Mouse (Mus musculus) embryonic fibroblast, embryonic 13.5 days (primary cell): ENCODE measurements around the gene Hnrnph1. TPM values are rescaled to one million over a fixed set of nuclear protein-coding genes. Genes with fewer than 3 reads are reported as not detected.

ENCODE experiments used
- H3K27ac ChIP-seq: 2 replicates; pipeline ENCODE4 v1.5.1; 2012; ENCODE audit warnings: low read length, control low read depth, inconsistent platforms; ENCODE audit not compliant: insufficient read depth
- H3K4me1 ChIP-seq: 2 replicates; pipeline ENCODE4 v1.6.1; 2011; ENCODE audit warnings: low read length; ENCODE audit not compliant: control insufficient read depth, insufficient read depth
- H3K4me3 ChIP-seq: 2 replicates; pipeline ENCODE4 v1.5.1; 2011; ENCODE audit warnings: mild to moderate bottlenecking, control low read depth, low read length; ENCODE audit not compliant: insufficient read depth
- CTCF ChIP-seq: IDR thresholded peaks from 2 replicates; pipeline ENCODE4 v1.5.1; 2011; ENCODE audit warnings: mild to moderate bottlenecking, control low read depth, low read length, moderate library complexity, borderline replicate concordance; ENCODE audit not compliant: insufficient read depth
- POLR2A ChIP-seq: IDR thresholded peaks from 2 replicates; pipeline ENCODE4 v1.6.1; 2011; ENCODE audit warnings: low read depth, mild to moderate bottlenecking, control low read depth, low read length, moderate library complexity
- polyA plus RNA-seq: library from polyadenylated mRNA; stranded (reverse); fragments of >200 nt; gene quantifications from 2 replicates; pipeline ENCODE4 v1.2.4, GENCODE M21; 2011; ENCODE audit warnings: low read depth; ENCODE audit not compliant: missing spikeins, insufficient read length

Gene Hnrnph1
- polyA plus RNA-seq, 1 experiment: 590 TPM

DNA sequence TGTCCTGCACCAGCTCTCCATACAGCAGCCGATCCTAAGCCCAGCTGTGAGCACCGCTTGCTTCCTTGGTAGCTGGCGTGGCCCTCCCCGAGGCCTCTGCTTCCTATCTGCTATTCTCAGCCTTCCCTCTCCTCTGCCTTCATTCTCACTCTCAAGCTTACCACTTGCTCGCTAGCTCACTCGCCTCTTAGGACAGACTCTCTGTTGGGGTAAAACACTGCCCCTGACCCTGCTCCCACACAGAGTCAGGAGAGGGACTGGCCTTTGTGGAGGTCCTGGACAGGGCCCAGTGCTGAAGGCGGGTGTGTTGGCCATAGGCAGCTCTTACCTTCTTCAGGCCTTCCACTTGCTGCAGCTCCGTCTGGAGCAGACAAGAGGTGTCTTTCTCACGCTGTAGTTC lies 20.5 kb downstream of the Hnrnph1 start:
- H3K4me1 ChIP-seq: no peaks in the 10 kb centered on the region
- no peak overlapping the region for H3K27ac ChIP-seq
- H3K4me3 ChIP-seq: no peak overlapping the region
- no peak for TF ChIP-seq CTCF
- no peak for TF ChIP-seq POLR2A

- no peak overlapping the region for H3K4me3 ChIP-seq
- no peak for TF ChIP-seq CTCF
- no peaks in the 10 kb centered on the region for H3K4me1 ChIP-seq
- no peak overlapping the region for H3K27ac ChIP-seq
These were observed 22.0 kb downstream of the Hnrnph1 start for GRCm38 (mm10) chr11:50398803-50399202.

DNA sequence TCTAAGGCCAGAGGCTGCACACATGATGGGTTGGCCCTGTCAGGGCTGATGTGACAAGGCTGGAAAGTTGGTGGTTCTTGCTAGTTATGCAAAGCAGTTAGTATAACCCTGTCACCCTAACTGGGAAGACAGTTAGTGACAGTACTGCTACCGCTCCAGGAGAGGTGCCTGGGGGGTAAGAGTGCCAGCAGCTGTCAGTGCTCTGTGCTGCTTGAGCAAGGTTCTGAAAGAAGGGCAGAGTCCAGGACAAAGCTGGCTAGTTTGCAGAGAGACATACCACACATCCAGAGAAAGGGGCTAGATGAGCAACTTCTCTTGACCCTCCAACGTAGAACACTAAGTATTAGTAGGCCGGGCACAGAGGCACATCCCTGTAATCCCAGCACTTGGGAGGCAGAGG lies 25.7 kb downstream of the Hnrnph1 start:
- no peak for TF ChIP-seq POLR2A
- TF ChIP-seq CTCF: no peak
- no peak overlapping the region for H3K4me3 ChIP-seq
- no peak overlapping the region for H3K27ac ChIP-seq
- no peaks in the 10 kb centered on the region for H3K4me1 ChIP-seq

DNA sequence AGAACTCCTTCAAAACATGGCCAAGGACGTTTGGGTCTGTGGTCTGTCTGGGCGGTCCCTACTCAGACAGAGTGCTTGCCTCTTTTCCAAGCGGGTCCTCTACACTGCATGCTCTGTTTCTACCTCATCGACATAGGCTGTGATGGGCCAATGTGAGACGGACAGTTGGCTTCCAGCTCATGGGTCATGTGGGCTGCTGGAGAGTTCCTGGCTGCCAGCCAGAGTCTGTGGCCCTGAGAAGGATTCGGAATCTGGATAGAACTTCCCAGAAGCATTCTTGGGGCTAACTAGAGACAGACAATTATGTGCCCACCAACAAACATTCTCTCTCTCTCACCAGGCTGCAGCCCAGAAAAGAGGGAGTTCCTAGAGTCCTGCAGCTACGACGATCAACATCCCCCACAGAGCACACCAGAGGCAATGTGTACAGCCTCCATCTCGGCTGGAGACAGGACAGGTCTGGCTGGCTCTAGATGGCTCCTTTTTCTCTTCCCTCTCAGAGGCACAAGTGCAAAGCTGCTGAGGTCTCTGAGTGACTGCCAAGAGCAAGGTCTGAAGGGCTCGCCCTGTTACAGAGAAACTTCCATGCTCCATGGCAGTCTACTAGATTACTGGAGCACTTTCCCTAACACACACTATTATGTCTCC lies 26.7 kb downstream of the Hnrnph1 start:
- Histone ChIP-seq H3K4me1 (no peaks in the 10 kb centered on the region), H3K4me3 (no peak overlapping the region), H3K27ac (no peak overlapping the region)
- no peak for TF ChIP-seq POLR2A
- TF ChIP-seq CTCF: no peak

DNA sequence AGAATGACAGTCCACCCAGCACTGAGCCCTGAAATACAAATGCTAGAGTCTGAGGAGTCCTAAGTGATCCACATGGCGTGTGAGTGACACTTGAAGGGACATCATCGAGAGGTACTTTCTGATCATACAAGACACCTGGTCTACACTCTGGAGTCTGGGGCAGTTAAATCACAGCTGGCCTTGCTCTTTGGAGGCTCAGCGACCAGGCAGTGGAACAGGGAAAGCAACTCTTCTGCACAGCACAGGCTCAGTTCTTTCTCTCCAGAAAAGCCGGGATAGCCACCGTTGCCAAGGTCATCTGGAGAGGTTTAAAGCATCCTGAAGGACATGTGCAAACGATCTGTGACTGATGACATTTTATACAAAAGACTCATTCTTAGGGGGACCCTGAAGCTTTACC lies 30.4 kb downstream of the Hnrnph1 start:
- Histone ChIP-seq H3K4me1 (no peaks in the 10 kb centered on the region), H3K4me3 (no peak overlapping the region), H3K27ac (no peak overlapping the region)
- TF ChIP-seq POLR2A (no peak), CTCF (no peak)

- no peak overlapping the region for H3K27ac ChIP-seq
- no peak for TF ChIP-seq CTCF
- no peak for TF ChIP-seq POLR2A
- H3K4me3 ChIP-seq: no peak overlapping the region
- no peaks in the 10 kb centered on the region for H3K4me1 ChIP-seq
These were observed 38.9 kb downstream of the Hnrnph1 start for GRCm38 (mm10) chr11:50415563-50416241.

DNA sequence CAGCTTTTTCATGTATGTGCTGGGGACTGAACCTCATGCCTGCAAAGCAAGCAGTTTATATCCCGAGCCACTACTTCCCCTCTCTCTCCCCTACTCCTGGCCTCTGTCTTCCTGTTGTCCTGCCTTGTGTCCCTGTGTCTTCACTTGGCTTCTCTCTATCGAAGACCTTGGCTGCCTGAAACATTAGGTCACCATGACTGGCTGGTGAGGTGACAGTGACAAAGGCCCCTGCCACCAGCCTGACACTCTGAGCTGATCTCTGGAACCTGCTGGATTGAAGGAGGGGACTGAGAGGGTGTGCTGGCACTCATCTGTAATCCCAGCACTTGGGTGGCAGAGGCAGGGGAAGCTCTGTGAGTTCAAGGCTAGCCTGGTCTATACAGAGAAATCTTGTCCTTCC lies 41.1 kb downstream of the Hnrnph1 start:
- no peak for TF ChIP-seq POLR2A
- TF ChIP-seq CTCF: no peak

GRCm38 (mm10) chr11:50421461-50421860 lies 44.7 kb downstream of the Hnrnph1 start:
- Histone ChIP-seq H3K4me1 (no peaks in the 10 kb centered on the region), H3K27ac (no peak overlapping the region), H3K4me3 (no peak overlapping the region)
- TF ChIP-seq CTCF (no peak), POLR2A (no peak)

More for the DNA sequence above, 41.1 kb downstream of the Hnrnph1 start:
- Histone ChIP-seq H3K4me1 (no peaks in the 10 kb centered on the region), H3K27ac (no peak overlapping the region), H3K4me3 (no peak overlapping the region)

- Histone ChIP-seq H3K27ac (no peak overlapping the region), H3K4me3 (no peak overlapping the region), H3K4me1 (no peaks in the 10 kb centered on the region)
- TF ChIP-seq POLR2A (peak; percentile 53; the same call in 1 of the 2 replicates), CTCF (no peak)
These were observed 45.4 kb downstream of the Hnrnph1 start for GRCm38 (mm10) chr11:50421934-50422780.

DNA sequence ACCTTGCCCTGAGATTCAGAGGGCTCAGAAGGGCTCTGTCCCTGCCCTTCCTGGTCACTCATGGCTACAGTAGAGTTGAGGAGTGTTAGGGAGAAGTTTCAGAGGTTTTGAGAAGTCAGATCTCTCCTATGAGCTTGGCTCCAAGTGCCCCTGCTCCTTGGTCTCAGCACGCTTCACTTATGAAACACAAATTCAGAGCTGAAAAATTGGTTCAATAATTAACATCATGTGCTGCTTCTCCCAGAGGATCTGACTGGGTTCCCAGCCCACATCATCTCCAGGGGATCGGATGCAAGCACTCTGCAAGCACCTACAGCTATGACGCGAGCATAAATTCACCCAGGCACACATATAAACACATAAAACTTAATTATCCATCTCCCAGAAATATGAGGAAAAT lies 49.3 kb downstream of the Hnrnph1 start:
- no peaks in the 10 kb centered on the region for H3K4me1 ChIP-seq
- H3K4me3 ChIP-seq: no peak overlapping the region
- H3K27ac ChIP-seq: no peak overlapping the region
- TF ChIP-seq POLR2A (no peak), CTCF (no peak)
